Mouse (Mus musculus): ENCODE measurements at regions not wholly inside any gene's neighbourhood (a gene's known extent, or its start where the extent isn't known, plus 50 kb on each side); places are given as distances from the start of the nearest gene placed in this dataset.
"Not testable (repeated sequence)": the region's sequence is repeated elsewhere in the genome, so short reads cannot be mapped to it uniquely, and the experiment has no call there.

DNA sequence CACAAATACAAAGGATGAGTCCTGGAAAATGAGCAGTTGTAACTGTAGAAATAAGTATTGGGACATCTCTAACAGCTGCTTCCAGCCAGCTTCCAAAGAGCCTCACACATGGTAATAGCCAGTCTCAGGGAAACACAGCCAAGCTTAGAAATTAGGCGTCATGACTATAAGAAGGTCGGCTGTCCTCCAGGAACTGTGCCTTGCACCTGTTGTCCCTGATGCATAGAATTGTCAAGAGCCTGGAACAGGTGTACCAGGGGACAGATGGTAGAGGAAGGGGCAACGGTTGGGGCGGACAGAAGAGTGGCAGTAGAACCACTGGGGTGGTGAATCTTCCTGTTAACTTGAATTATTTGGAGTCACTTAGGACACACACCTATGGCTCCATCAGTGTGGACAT lies 162.1 kb downstream of the Trib2 start:
- no peak for DNase-seq (ENCODE audit: low spot score)

DNA sequence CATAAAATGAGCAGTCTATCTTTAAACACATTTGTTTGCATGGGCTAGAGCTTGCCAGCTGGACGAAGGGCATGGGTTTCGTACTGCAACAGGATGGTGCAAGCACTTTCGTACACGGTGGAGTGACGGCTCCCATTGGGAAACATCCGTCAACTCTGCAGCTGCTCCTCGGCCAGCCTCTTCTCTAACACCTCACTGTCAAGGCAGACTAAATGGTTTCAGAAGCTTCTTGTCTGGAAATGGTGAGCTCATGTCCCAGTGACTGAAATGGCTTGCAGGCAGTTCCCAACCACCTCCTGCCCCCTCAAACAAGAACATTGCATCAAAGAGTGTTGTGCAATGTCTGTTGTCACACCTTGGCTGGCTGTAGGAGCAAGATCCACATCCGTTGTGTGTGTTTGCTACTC lies 163.4 kb downstream of the Trib2 start:
- DNase-seq (ENCODE audit: low spot score), result no peak

- no peak for DNase-seq (ENCODE audit: low spot score)
These were observed 165.4 kb downstream of the Trib2 start for GRCm38 (mm10) chr12:15651293-15651692.

- DNase-seq (ENCODE audit: low spot score), result no peak
These were observed 166.8 kb downstream of the Trib2 start for GRCm38 (mm10) chr12:15649906-15650305.

GRCm38 (mm10) chr12:15649226-15649625 lies 167.5 kb downstream of the Trib2 start:
- DNase-seq (ENCODE audit: low spot score), result no peak

GRCm38 (mm10) chr12:15644074-15644672 lies 172.5 kb downstream of the Trib2 start:
- DNase-seq (ENCODE audit: low spot score), result no peak

DNA sequence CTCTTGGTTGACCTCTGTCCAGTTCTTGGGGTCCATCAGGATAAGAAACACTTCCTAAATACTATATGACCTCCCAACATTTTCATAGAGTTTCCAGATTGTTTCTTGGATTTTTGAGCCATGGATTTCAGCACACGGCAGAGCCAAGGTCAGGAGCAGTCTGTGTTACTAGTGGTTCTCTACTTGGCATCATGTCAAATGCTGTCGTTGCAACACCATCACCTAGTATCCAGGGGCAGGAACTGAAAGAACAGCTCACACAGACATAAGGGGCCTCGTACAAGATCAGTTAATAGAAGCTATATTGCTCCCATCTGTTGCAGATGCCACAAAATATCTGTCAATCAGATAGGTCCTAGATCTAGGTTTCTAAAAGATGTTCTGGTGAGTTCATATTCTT lies 173.1 kb downstream of the Trib2 start:
- DNase-seq (ENCODE audit: low spot score), result no peak

DNA sequence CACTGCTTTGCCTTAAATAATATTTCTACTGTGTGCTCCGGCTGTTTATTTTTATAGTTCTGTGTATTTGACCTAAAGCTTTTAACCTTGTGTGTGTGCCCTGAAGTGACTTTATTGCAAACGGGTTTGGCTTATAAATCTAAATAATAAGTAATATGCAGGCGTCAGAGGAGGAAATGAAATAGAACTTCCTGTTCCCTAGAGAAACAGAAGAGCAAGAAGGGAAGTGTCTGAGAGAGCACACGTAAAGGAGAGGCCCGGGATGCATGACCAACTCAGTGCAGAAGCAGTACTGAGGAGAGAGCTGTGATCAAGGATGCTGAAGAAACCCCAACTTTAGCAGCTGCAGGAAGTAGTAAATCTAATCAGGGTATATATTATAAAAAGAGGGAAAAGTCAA lies 176.4 kb downstream of the Trib2 start:
- no peak for DNase-seq (ENCODE audit: low spot score)

GRCm38 (mm10) chr12:15629971-15630370 lies 186.8 kb downstream of the Trib2 start:
- DNase-seq (ENCODE audit: low spot score), result no peak

DNA sequence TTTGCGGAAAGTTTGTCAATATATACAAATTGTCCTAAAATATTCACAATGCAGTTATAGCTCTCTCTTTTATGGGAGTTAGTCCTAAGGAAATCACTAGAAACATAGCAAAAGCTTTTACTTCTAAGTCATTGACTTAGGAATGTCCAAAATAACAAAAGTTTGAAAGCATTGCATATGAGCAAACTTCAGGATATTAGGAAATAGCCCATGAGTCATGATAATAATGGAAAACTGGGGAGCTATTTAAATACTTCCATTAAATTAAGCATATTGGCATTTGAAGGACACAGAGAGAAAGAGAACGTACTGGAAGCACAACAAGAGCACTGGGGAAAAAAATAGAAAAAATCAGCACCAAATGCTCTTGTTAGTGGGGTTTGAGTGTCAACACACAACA lies 197.2 kb downstream of the Trib2 start:
- DNase-seq (ENCODE audit: low spot score), result no peak

GRCm38 (mm10) chr12:15617312-15617711 lies 199.4 kb downstream of the Trib2 start:
- DNase-seq (ENCODE audit: low spot score), result no peak

GRCm38 (mm10) chr12:15611847-15612580 lies 204.7 kb downstream of the Trib2 start:
- no peak for DNase-seq (ENCODE audit: low spot score)

GRCm38 (mm10) chr12:15607091-15607490 lies 209.6 kb downstream of the Trib2 start:
- DNase-seq (ENCODE audit: low spot score), result no peak

GRCm38 (mm10) chr12:15606095-15606494 lies 210.6 kb downstream of the Trib2 start:
- no peak for DNase-seq (ENCODE audit: low spot score)

DNA sequence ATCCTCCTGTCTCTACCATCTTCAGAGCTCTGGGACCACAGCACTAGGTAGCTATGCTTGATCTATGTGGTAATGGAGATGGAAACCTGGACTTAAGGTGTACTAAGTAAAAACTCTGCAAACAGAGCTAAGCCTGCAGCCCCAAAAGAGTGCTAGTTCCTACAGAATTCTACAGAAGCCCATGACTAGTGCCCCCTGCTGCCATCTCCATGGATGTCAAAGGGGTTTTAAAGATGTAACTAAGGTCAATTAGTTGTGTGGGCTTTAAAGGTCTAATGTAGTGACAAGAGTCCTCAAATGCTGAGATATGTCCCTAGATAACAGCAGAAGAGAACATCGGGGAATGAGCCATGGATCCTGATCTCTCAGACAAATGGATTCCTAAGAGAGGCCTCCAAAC lies 212.1 kb downstream of the Trib2 start:
- DNase-seq (ENCODE audit: low spot score), result no peak

- no peak for DNase-seq (ENCODE audit: low spot score)
These were observed 212.8 kb downstream of the Trib2 start for GRCm38 (mm10) chr12:15603885-15604284.

- no peak for DNase-seq (ENCODE audit: low spot score)
These were observed 213.4 kb downstream of the Trib2 start for GRCm38 (mm10) chr12:15603319-15603718.

DNA sequence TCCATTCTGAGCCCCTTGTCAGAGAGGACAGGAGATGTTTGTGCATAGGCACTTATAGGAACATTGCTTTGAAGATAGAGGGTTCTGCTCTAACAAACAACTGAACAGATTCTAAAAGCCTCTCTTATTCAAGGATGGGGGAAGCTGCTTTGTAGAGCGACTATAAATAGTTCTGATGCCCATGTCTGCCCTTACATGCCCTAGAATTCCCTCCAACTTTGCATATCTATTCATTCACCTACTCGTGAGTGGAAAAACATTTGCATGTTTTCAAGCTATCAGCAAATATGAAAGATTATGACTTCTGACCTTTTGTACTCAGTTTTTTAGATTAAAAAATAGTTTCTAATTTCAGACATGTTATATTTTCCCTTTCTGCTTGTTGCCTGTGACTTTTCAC lies 222.0 kb downstream of the Trib2 start:
- DNase-seq (ENCODE audit: low spot score), result no peak

GRCm38 (mm10) chr12:15587864-15588263 lies 228.9 kb downstream of the Trib2 start:
- DNase-seq (ENCODE audit: low spot score), result not testable (repeated sequence)

DNA sequence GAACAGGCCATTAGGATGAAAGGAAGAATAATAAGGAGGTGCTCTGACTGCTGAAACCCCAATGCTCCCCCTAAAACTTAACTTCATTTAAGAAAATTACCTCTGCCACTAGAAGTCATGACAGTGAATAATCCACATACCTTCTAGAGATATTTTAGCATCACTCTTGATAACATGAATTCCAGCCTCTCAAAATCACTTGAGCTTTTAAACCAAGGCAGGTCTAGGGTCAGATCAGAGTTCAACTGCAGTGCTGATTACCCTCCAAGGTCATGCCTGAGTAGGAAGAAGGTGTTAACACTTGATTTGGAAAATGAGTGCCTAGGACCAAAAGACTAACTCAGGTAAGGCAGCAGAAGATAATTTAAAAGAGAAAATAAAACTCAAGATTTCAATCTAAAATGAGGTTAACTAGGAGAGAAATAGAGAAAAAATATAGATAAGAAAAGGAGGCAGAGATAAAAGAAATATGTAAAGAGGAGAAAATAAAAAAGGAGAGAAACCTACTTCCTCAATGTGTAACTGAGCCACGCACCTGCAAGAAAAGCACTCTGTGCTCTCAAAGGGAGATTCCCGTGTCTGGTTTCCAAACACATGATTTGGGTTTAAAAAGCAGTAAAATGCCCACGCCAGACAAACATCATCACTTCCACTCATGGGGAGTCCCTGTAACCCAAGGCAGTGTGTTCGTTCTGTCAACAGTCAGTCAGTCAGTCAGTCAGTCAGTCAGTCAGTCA lies 229.8 kb downstream of the Trib2 start:
- no peak for DNase-seq (ENCODE audit: low spot score)

DNA sequence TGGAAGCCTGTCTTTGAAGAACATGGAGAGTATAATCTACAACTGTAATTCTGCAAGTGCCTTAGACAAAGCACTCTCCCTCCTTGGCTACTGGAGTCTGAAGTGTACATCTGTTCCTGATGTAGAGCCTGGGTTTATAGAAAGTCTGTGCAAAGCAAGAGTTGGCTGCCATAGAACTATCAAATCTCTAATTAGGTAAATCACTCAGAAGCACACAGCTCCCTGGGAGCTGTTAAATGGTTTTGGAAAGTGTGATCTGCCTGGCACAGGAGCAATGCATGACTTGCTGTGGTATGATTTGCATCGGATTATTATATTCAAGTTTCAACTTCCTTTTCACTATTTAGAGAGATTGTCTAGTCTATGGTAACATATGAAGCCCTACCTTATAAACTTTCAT lies 230.9 kb downstream of the Trib2 start:
- DNase-seq (ENCODE audit: low spot score), result no peak

- no peak for DNase-seq (ENCODE audit: low spot score)
These were observed 232.0 kb downstream of the Trib2 start for GRCm38 (mm10) chr12:15584721-15585120.

DNA sequence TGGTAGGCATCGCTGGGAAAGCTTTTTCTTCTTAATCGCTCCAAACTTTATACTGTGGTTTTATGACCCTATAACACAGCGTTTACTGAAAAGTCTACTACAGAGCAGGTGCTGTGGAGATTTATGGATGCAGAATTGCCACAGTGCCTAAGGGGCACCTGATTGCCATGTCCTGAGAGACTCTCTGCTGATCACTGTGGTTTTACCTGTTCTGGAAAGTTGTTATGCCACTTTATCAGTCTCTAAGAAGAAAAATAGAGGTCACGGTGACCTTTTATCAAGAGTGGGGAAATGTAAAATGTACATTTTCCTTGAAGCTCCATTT lies 250.0 kb downstream of the Trib2 start:
- DNase-seq (ENCODE audit: low spot score), result no peak

All from testis, postnatal 10 days (tissue).